ENCODE assay signal across 9 mouse cellular contexts in genomic region chr9:45839139-45839981, GRCm38 (mm10). TPM values are rescaled to one million over a fixed set of nuclear protein-coding genes. Genes with fewer than 3 reads are reported as not detected.
DNase-seq lines count a peak whose midpoint lies in the region; ATAC-seq lines count a peak whose summit lies in the region.
"Had no signal": no experiment of that assay in that cellular context is flagged by ENCODE, and none has a peak within 500 bp of the region (broad histone marks: within the 10 kb centered on the region; RNA-seq: fewer than 3 reads in every experiment).

No protein-coding gene starts in this region.

- H3K27ac ChIP-seq in heart, embryonic 14.5 days (replicated peaks in 1 of 2; ENCODE audit: control insufficient read depth in 1 of 2, insufficient read depth in 1 of 2, low read depth in 2 of 2, low read length in 2 of 2), result peak overlapping the region in 1 of 2 experiments; percentile 66; a peak in 2 of 4 replicates
- no peak overlapping the region for H3K27ac ChIP-seq in limb, embryonic 12.5 days
- peak overlapping the region; percentile 82 for H3K27ac ChIP-seq in midbrain, embryonic 15.5 days

- no peaks in the 10 kb centered on the region for H3K27me3 ChIP-seq in heart, embryonic 14.5 days (ENCODE audit: control insufficient read depth, insufficient read depth, low read length)
- no peaks in the 10 kb centered on the region for H3K27me3 ChIP-seq in limb, embryonic 12.5 days
- no peaks in the 10 kb centered on the region for H3K27me3 ChIP-seq in midbrain, embryonic 15.5 days (replicated peaks)

- H3K4me1 ChIP-seq in heart, embryonic 14.5 days (ENCODE audit: control insufficient read depth in 2 of 2, insufficient read depth in 2 of 2, low read length in 2 of 2), result peaks cover 14 to 21% of the 10 kb centered on the region in 2 experiments
- peaks cover 24% of the 10 kb centered on the region for H3K4me1 ChIP-seq in limb, embryonic 12.5 days (replicated peaks)
- H3K4me1 ChIP-seq in midbrain, embryonic 15.5 days, result peaks cover 40% of the 10 kb centered on the region

- H3K4me3 ChIP-seq in heart, embryonic 14.5 days (ENCODE audit: control insufficient read depth in 1 of 2, insufficient read depth in 1 of 2, low read depth in 1 of 2, low read length in 2 of 2), result peak overlapping the region; percentile 88 to 89
- peak overlapping the region; percentile 83 for H3K4me3 ChIP-seq in limb, embryonic 12.5 days (replicated peaks)
- H3K4me3 ChIP-seq in midbrain, embryonic 15.5 days, result peak overlapping the region; percentile 76

- peak overlapping the region; percentile 85 for H3K4me2 ChIP-seq in heart, embryonic 14.5 days (ENCODE audit: low read length)
- H3K4me2 ChIP-seq in limb, embryonic 12.5 days, result peak overlapping the region; percentile 99
- peak overlapping the region; percentile 74 for H3K4me2 ChIP-seq in midbrain, embryonic 15.5 days

- H3K9me3 ChIP-seq in heart, embryonic 14.5 days (ENCODE audit: control insufficient read depth, low read length), result no peaks in the 10 kb centered on the region
- H3K9me3 ChIP-seq in limb, embryonic 12.5 days, result no peaks in the 10 kb centered on the region
- no peaks in the 10 kb centered on the region for H3K9me3 ChIP-seq in midbrain, embryonic 15.5 days
- H3K9me3 ChIP-seq: G1E had no signal

- 0 out of 2 replicates have a peak, but pooled peaks cover 4% of the 10 kb centered on the region for H3K36me3 ChIP-seq in heart, embryonic 14.5 days (ENCODE audit: control insufficient read depth, insufficient read depth, low read length)
- H3K36me3 ChIP-seq in limb, embryonic 12.5 days, result no peaks in the 10 kb centered on the region
- no peaks in the 10 kb centered on the region for H3K36me3 ChIP-seq in midbrain, embryonic 15.5 days (replicated peaks)
- H3K36me3 ChIP-seq: G1E had no signal

- peak overlapping the region; percentile 87 for H3K9ac ChIP-seq in heart, embryonic 14.5 days (ENCODE audit: low read length)
- peak overlapping the region; percentile 87 for H3K9ac ChIP-seq in limb, embryonic 12.5 days (replicated peaks)
- peak overlapping the region; percentile 93 for H3K9ac ChIP-seq in midbrain, embryonic 15.5 days

- WGBS in heart, embryonic 14.5 days, result 5% methylated on average over 17 of the region's 17 CpGs
- 14% methylated on average over 17 of the region's 17 CpGs for WGBS in limb, embryonic 12.5 days
- WGBS in midbrain, embryonic 15.5 days, result 9% methylated on average over 17 of the region's 17 CpGs

- DNase-seq in heart, adult 11 months, result peak; percentile 94
- no peak for DNase-seq in heart, adult 8-10 months (ENCODE audit: low spot score)
- peak; percentile 36 to 56 for DNase-seq in cerebellum, postnatal 14 days
- no peak for DNase-seq in left cerebral cortex, adult 8-10 months (ENCODE audit: low spot score in 2 of 2)
- DNase-seq in spleen, adult 18-20 months, result no peak

- ATAC-seq in heart, embryonic 14.5 days (ENCODE audit: insufficient number of reproducible peaks, insufficient read depth, low FRiP score, low read depth), result no peak
- ATAC-seq in limb, embryonic 12.5 days (ENCODE audit: insufficient number of reproducible peaks, insufficient read depth, low FRiP score, low TSS enrichment, low read depth), result no peak
- ATAC-seq in midbrain, embryonic 15.5 days (replicated peaks), result peak; percentile 37

RNA-seq across cellular contexts. Expression of gene Bace1, which starts 1.0 kb away (rescaled TPM):
- total RNA-seq in heart, adult 8-10 months (2022), result 10 to 100 TPM; 21.2 to 35.3 (median 27.2) TPM
- 21.8 and 22.9 TPM in 2 replicates for polyA plus RNA-seq in heart, embryonic 14.5 days (2014; fragmentation: Nextera tagmentation; extraction: Ambion mirVana)
- polyA plus RNA-seq in limb, embryonic 12.5 days (2016; fragmentation: Nextera tagmentation; extraction: Ambion mirVana), result 27.3 and 28.3 TPM in 2 replicates
- polyA plus RNA-seq in midbrain, embryonic 15.5 days (2015; fragmentation: Nextera tagmentation; extraction: Ambion mirVana), result 56.5 and 58.0 TPM in 2 replicates
- total RNA-seq in left cerebral cortex, adult 8-10 months (2022), result 10 to 100 TPM; 76.6 to 81.9 (median 78.9) TPM

RNA-seq across cellular contexts. Expression of gene Cep164, which starts 10.9 kb away (rescaled TPM):
- 1 to 10 TPM; 6.8 to 8.6 (median 7.7) TPM for total RNA-seq in heart, adult 8-10 months (2022)
- polyA plus RNA-seq in heart, embryonic 14.5 days (2014; fragmentation: Nextera tagmentation; extraction: Ambion mirVana), result 12.7 and 14.3 TPM in 2 replicates
- 23.6 and 26.2 TPM in 2 replicates for polyA plus RNA-seq in limb, embryonic 12.5 days (2016; fragmentation: Nextera tagmentation; extraction: Ambion mirVana)
- 13.5 and 15.9 TPM in 2 replicates for polyA plus RNA-seq in midbrain, embryonic 15.5 days (2015; fragmentation: Nextera tagmentation; extraction: Ambion mirVana)
- 10 to 100 TPM; 14.9 to 16.3 (median 15.3) TPM for total RNA-seq in left cerebral cortex, adult 8-10 months (2022)

Comparison
In these comparisons a context has a peak if more than half of its experiments do, and no peak if none do; other contexts are left out.
1. DNase-seq: peak in heart, adult 11 months (single experiment) and cerebellum, postnatal 14 days (2 of 2); none in heart, adult 8-10 months (single experiment), left cerebral cortex, adult 8-10 months (0 of 2) and spleen, adult 18-20 months (0 of 2).
2. Peak in every context shown above with its lines, with median percentiles within 50 percentile points of each other: H3K4me2 ChIP-seq, H3K4me3 ChIP-seq and H3K9ac ChIP-seq.